Mouse (Mus musculus) neural tube, embryonic 14.5 days (tissue): ENCODE results near the gene Krt9. TPM values are rescaled to one million over a fixed set of nuclear protein-coding genes. Genes with fewer than 3 reads are reported as not detected.
"Not testable (repeated sequence)": the region's sequence is repeated elsewhere in the genome, so short reads cannot be mapped to it uniquely, and the experiment has no call there.

Source experiments
- ATAC-seq: fragments of 200-750 bp; cut with Nextera tagmentation; 2 replicates; pipeline ENCODE4 v1.8.0; 2017; ENCODE audit warnings: low read depth, mild to moderate bottlenecking, moderate TSS enrichment, moderate library complexity
- H3K27ac ChIP-seq: fragments of 300-500 bp; sonication (generic); 2 replicates; pipeline ENCODE4 v1.5.1; 2014; ENCODE audit warnings: low read depth, mild to moderate bottlenecking, control low read depth, low read length, moderate library complexity, mixed read lengths
- H3K27me3 ChIP-seq: fragments of 300-500 bp; sonication (generic); 2 replicates; pipeline ENCODE4 v1.6.1; 2014; ENCODE audit warnings: low read length; ENCODE audit not compliant: control insufficient read depth, insufficient read depth
- H3K36me3 ChIP-seq: fragments of 300-500 bp; sonication (generic); 2 replicates; pipeline ENCODE4 v1.6.1; 2014; ENCODE audit warnings: low read length, mixed read lengths; ENCODE audit not compliant: control insufficient read depth, insufficient read depth
- H3K4me1 ChIP-seq: fragments of 300-500 bp; sonication (generic); 2 replicates; pipeline ENCODE4 v1.6.1; 2014; ENCODE audit warnings: low read length; ENCODE audit not compliant: control insufficient read depth, insufficient read depth
- H3K4me2 ChIP-seq: fragments of 300-500 bp; sonication (generic); 2 replicates; pipeline ENCODE4 v1.6.1; 2014; ENCODE audit warnings: mild to moderate bottlenecking, low read depth, low read length, control low read depth
- H3K4me3 ChIP-seq: fragments of 300-500 bp; sonication (generic); 2 replicates; pipeline ENCODE4 v1.5.1; 2014; ENCODE audit warnings: low read depth, low read length, control low read depth, mixed read lengths
- H3K9ac ChIP-seq: fragments of 300-500 bp; sonication (generic); replicated peaks from 2 replicates; pipeline ENCODE4 v1.6.1; 2014; ENCODE audit warnings: low read depth, mild to moderate bottlenecking, control low read depth, low read length, mixed read lengths
- H3K9me3 ChIP-seq: fragments of 300-500 bp; sonication (generic); 2 replicates; pipeline ENCODE4 v1.6.1; 2016; ENCODE audit warnings: low read length; ENCODE audit not compliant: control insufficient read depth
- whole genome bisulfite sequencing: fragments of 180-500 bp; shearing (Covaris S2); extraction: QIAGEN DNeasy Blood & Tissue Kit; methylation state at CpG from one replicate; pipeline ENCODE4 v1.1.7; 2014; 5-methylcytosine and 5-hydroxymethylcytosine counted together
- polyA plus RNA-seq: library from polyadenylated mRNA; unstranded; fragments of >200 nt; fragmentation: Nextera tagmentation; extraction: Ambion mirVana; gene quantifications from 2 replicates; pipeline ENCODE4 v1.2.1, GENCODE M21; 2014

Gene Krt9
- polyA plus RNA-seq = 0.08 TPM in 1 of 2 replicates, not detected in the other

- Histone ChIP-seq H3K9ac (no peak within 1 kb of the TSS), H3K27me3 (no peaks in the 10 kb centered on the region), H3K27ac (no peak within 1 kb of the TSS), H3K4me2 (no peak within 1 kb of the TSS), H3K36me3 (no peaks in the 10 kb centered on the region), H3K4me3 (no peak within 1 kb of the TSS), H3K9me3 (no peaks in the 10 kb centered on the region), H3K4me1 (no peaks in the 10 kb centered on the region)
- no peak for ATAC-seq
- 43% methylated on average over 9 of the region's 9 CpGs for WGBS
These were observed at the start of gene Krt9 for GRCm38 (mm10) chr11:100192992-100193391. Gene Krt9 (minus strand): TSS chr11:100193246.

DNA sequence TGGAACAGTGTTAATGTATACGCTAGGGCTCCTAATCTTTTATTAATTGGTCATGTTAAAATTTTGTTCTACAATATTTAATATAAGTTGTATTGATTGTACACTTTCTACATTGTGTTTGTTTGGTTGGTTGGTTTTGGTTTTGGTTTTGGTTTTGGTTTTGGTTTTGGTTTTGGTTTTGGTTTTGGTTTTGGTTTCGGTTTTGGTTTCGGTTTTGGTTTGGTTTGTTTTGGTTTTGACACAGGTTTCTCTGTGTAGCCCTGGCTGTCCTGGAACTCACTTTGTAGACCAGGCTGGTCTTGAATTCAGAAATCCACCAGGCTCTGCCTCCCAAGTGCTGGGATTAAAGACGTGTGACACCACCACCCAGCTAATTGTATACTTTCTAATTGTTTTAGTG is 47.2 kb upstream of the Krt9 start:
- not testable (repeated sequence) for H3K4me3 ChIP-seq, H3K27ac ChIP-seq, H3K27me3 ChIP-seq, H3K4me1 ChIP-seq, ATAC-seq, H3K4me2 ChIP-seq, H3K36me3 ChIP-seq, H3K9ac ChIP-seq, H3K9me3 ChIP-seq
- WGBS = 93% methylated on average over 4 of the region's 4 CpGs

DNA sequence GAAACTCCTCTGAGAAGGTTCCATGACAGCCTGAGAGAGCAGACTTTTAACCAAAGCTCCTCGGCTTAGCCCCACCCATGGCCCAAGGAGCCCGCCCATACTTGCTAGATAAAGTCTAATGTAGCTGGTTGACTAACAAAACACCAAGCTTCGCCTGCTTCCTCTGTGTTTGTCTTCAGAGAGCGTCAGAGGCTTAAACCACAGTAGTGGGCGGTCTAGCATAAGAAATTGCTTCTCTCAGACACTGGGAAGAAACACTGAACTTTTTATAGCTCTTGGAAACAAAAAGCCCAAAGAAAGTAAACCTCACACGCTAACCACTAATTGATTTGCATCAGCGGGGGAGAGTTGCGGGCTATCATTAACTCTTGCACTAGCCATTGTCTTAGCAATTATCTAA is 28.7 kb upstream of the Krt9 start:
- no peaks in the 10 kb centered on the region for H3K27me3 ChIP-seq

DNA sequence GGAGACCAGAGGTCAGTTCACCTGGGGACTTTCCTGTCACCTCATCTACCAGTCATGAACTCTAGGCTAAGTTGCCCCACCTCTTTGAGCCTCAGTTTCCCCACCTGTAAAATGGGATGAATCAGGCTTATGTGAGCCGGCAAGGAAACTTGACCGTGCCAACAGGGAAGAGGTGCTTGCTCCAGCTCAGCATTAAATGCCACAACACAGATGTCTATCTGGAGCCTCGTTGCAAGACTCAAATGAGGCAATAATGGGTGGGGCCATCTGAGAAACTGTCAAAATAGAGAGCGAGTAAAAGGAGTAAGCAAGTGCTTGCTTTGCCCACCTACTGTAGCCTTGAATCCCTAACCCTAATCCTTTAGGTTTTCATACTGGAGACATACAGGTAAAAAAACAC is 26.3 kb upstream of the Krt9 start:
- WGBS = 91% methylated on average over 4 of the region's 4 CpGs
- no peak overlapping the region for H3K9ac ChIP-seq
- H3K9me3 ChIP-seq = no peaks in the 10 kb centered on the region
- no peaks in the 10 kb centered on the region for H3K36me3 ChIP-seq
- H3K4me1 ChIP-seq = no peaks in the 10 kb centered on the region
- no peak overlapping the region for H3K4me3 ChIP-seq
- H3K4me2 ChIP-seq = no peak overlapping the region
- ATAC-seq = no peak
- no peaks in the 10 kb centered on the region for H3K27me3 ChIP-seq
- H3K27ac ChIP-seq = no peak overlapping the region

More for the DNA sequence above, 28.7 kb upstream of the Krt9 start:
- H3K36me3 ChIP-seq = no peaks in the 10 kb centered on the region
- no peaks in the 10 kb centered on the region for H3K9me3 ChIP-seq
- WGBS = 28% methylated on average over 8 of the region's 8 CpGs
- no peaks in the 10 kb centered on the region for H3K4me1 ChIP-seq
- ATAC-seq = no peak
- no peak overlapping the region for H3K27ac ChIP-seq
- H3K4me3 ChIP-seq = no peak overlapping the region
- no peak overlapping the region for H3K9ac ChIP-seq
- no peak overlapping the region for H3K4me2 ChIP-seq

- ATAC-seq = no peak
- no peak overlapping the region for H3K9ac ChIP-seq
- no peak overlapping the region for H3K4me3 ChIP-seq
- H3K36me3 ChIP-seq = no peaks in the 10 kb centered on the region
- WGBS = 71% methylated on average over 6 of the region's 6 CpGs
- no peaks in the 10 kb centered on the region for H3K27me3 ChIP-seq
- H3K4me1 ChIP-seq = no peaks in the 10 kb centered on the region
- H3K27ac ChIP-seq = no peak overlapping the region
- no peaks in the 10 kb centered on the region for H3K9me3 ChIP-seq
- H3K4me2 ChIP-seq = no peak overlapping the region
These were observed 15.5 kb upstream of the Krt9 start for GRCm38 (mm10) chr11:100208542-100208941.

GRCm38 (mm10) chr11:100207498-100207897 is 14.5 kb upstream of the Krt9 start, which contains the start of gene Krt14:
Gene Krt14 (minus strand): TSS chr11:100207548.
- ATAC-seq = no peak
- H3K36me3 ChIP-seq = no peaks in the 10 kb centered on the region
- no peak within 1 kb of the TSS for H3K4me3 ChIP-seq
- no peaks in the 10 kb centered on the region for H3K4me1 ChIP-seq
- no peak within 1 kb of the TSS for H3K4me2 ChIP-seq
- H3K27me3 ChIP-seq = no peaks in the 10 kb centered on the region
- H3K9me3 ChIP-seq = no peaks in the 10 kb centered on the region
- no peak within 1 kb of the TSS for H3K27ac ChIP-seq
- no peak within 1 kb of the TSS for H3K9ac ChIP-seq
- 92% methylated on average over 8 of the region's 8 CpGs for WGBS

DNA sequence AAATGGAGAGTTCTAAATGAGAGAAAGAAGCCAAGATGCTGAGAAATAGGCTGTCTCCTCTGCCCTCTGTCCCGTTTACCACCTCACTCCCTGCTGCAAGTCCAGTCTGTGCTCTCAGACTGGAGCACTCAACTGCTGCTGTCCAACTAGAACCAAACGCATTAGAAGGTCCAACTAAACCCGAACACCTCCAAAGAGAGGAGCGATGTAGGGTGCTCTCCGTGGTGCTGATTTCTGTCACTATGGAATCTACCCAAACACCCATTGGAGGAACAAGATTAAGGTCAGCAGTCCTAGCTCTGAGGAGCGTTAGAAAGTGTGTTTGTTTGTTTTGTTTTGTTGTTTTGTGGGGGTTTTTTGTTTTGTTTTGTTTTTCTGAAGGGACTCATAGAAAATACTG is 10.4 kb upstream of the Krt9 start:
- H3K36me3 ChIP-seq = no peaks in the 10 kb centered on the region
- WGBS = 21% methylated on average over 6 of the region's 6 CpGs
- no peak overlapping the region for H3K27ac ChIP-seq
- H3K4me1 ChIP-seq = no peaks in the 10 kb centered on the region
- H3K9ac ChIP-seq = no peak overlapping the region
- H3K4me2 ChIP-seq = no peak overlapping the region
- H3K9me3 ChIP-seq = no peaks in the 10 kb centered on the region
- ATAC-seq = no peak
- no peak overlapping the region for H3K4me3 ChIP-seq
- H3K27me3 ChIP-seq = no peaks in the 10 kb centered on the region

DNA sequence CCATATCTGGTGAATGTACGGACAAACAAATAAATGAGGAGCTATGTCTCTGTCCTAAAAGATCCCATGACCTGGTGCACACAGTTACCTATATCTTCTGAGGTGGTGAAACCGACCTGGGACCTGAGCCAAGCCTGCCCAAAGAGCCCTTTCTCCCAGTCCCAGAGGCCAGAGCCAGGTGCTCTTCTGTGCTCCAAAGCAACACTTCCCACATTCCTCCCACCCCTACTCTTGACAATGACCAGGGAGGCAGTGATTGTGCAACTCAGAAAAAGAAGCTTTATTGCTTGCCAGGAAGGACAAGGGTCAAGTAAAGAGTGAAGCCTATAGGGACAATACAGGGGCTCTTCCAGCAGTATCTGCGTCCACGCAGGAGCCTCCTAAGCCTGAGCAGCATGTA is 9.9 kb upstream of the Krt9 start:
- Histone ChIP-seq H3K9me3 (no peaks in the 10 kb centered on the region), H3K9ac (no peak overlapping the region), H3K27ac (no peak overlapping the region), H3K4me1 (no peaks in the 10 kb centered on the region), H3K4me3 (no peak overlapping the region), H3K27me3 (no peaks in the 10 kb centered on the region), H3K36me3 (no peaks in the 10 kb centered on the region), H3K4me2 (no peak overlapping the region)
- no peak for ATAC-seq
- 81% methylated on average over 4 of the region's 4 CpGs for WGBS

- no peaks in the 10 kb centered on the region for H3K4me1 ChIP-seq
- 51% methylated on average over 8 of the region's 8 CpGs for WGBS
- no peak overlapping the region for H3K9ac ChIP-seq
- no peaks in the 10 kb centered on the region for H3K36me3 ChIP-seq
- no peak overlapping the region for H3K27ac ChIP-seq
- H3K4me3 ChIP-seq = no peak overlapping the region
- H3K9me3 ChIP-seq = no peaks in the 10 kb centered on the region
- no peak overlapping the region for H3K4me2 ChIP-seq
- no peak for ATAC-seq
- H3K27me3 ChIP-seq = no peaks in the 10 kb centered on the region
These were observed 7.2 kb upstream of the Krt9 start for GRCm38 (mm10) chr11:100200104-100200820.
